Mouse (Mus musculus) lung, postnatal 0 days (tissue): ENCODE results near the gene Dnajc8. TPM values are rescaled to one million over a fixed set of nuclear protein-coding genes. Genes with fewer than 3 reads are reported as not detected.
A peak's percentile ranks its signal among the peaks of the same experiment; 100 is the strongest.

Experiments
- ATAC-seq: fragments of 200-750 bp; cut with Nextera tagmentation; 2 replicates; pipeline ENCODE4 v1.8.0; 2017; ENCODE audit warnings: moderate library complexity
- DNase-seq: peaks from one replicate; pipeline ENCODE4 v3.0.0-alpha.2; 2016; ENCODE audit warnings: low spot score
- H3K27ac ChIP-seq: fragments of 300-500 bp; sonication (generic); 2 replicates; pipeline ENCODE4 v1.5.1; 2014; ENCODE audit warnings: antibody characterized with exemption, mild to moderate bottlenecking, low read length, mixed read lengths
- H3K27me3 ChIP-seq: fragments of 300-500 bp; sonication (generic); replicated peaks from 2 replicates; pipeline ENCODE4 v1.6.1; 2014; ENCODE audit warnings: low read length, mixed read lengths; ENCODE audit not compliant: insufficient read depth
- H3K36me3 ChIP-seq: fragments of 300-500 bp; sonication (generic); 2 replicates; pipeline ENCODE4 v1.6.1; 2014; ENCODE audit warnings: low read length, mixed read lengths; ENCODE audit not compliant: insufficient read depth
- H3K4me1 ChIP-seq: fragments of 300-500 bp; sonication (generic); 2 replicates; pipeline ENCODE4 v1.6.1; 2014; ENCODE audit warnings: antibody characterized with exemption, low read depth, low read length, mixed read lengths; ENCODE audit not compliant: insufficient read depth
- H3K4me2 ChIP-seq: fragments of 300-500 bp; sonication (generic); replicated peaks from 2 replicates; pipeline ENCODE4 v1.6.1; 2014; ENCODE audit warnings: low read depth, mild to moderate bottlenecking, low read length, moderate library complexity, mixed read lengths
- H3K4me3 ChIP-seq: fragments of 300-500 bp; sonication (generic); 2 replicates; pipeline ENCODE4 v1.5.1; 2014; ENCODE audit warnings: low read depth, low read length
- H3K9ac ChIP-seq: fragments of 300-500 bp; sonication (generic); replicated peaks from 2 replicates; pipeline ENCODE4 v1.6.1; 2014; ENCODE audit warnings: low read depth, mild to moderate bottlenecking
- H3K9me3 ChIP-seq: fragments of 300-500 bp; sonication (generic); 2 replicates; pipeline ENCODE4 v1.6.1; 2016; ENCODE audit warnings: low read length, mixed read lengths
- CTCF ChIP-seq: IDR thresholded peaks from 2 replicates; pipeline ENCODE4 v1.5.1; 2016; ENCODE audit warnings: antibody characterized with exemption, mild to moderate bottlenecking
- EP300 ChIP-seq: IDR thresholded peaks from 2 replicates; pipeline ENCODE4 v1.6.1; 2016; ENCODE audit warnings: antibody characterized with exemption, mild to moderate bottlenecking, control low read depth
- WGBS: fragments of 180-500 bp; shearing (Covaris S2); extraction: QIAGEN DNeasy Blood & Tissue Kit; methylation state at CpG from one replicate; pipeline ENCODE4 v1.1.7; 2014; 5-methylcytosine and 5-hydroxymethylcytosine counted together
- polyA plus RNA-seq: library from polyadenylated mRNA; unstranded; fragments of >200 nt; fragmentation: Nextera tagmentation; extraction: Ambion mirVana; gene quantifications from 2 replicates; pipeline ENCODE4 v1.2.1, GENCODE M21; 2015

The Dnajc8 gene
- polyA plus RNA-seq: 157 and 182 TPM in 2 replicates

- peak; percentile 95 for DNase-seq
- H3K4me3 ChIP-seq: peak within 1 kb of the TSS; percentile 100
- WGBS: under 1% methylated on average over 59 of the region's 60 CpGs
- peak within 1 kb of the TSS; percentile 97 for H3K9ac ChIP-seq
- TF ChIP-seq CTCF: no peak
- no peak for TF ChIP-seq EP300
- peaks cover 6% of the 10 kb centered on the region; the same call in 1 of the 2 replicates for H3K4me1 ChIP-seq
- H3K4me2 ChIP-seq: peak within 1 kb of the TSS; percentile 63
- H3K27ac ChIP-seq: peak within 1 kb of the TSS; percentile 96
- peaks cover 10% of the 10 kb centered on the region; the same call in 1 of the 2 replicates for H3K36me3 ChIP-seq
- no peaks in the 10 kb centered on the region for H3K27me3 ChIP-seq
- H3K9me3 ChIP-seq: no peaks in the 10 kb centered on the region
- peak; percentile 85 for ATAC-seq
Measured at GRCm38 (mm10) chr4:132535406-132536121, at the start of gene Dnajc8. TSS of gene Dnajc8 (plus strand) at chr4:132535550.

GRCm38 (mm10) chr4:132488521-132488920, 46.8 kb upstream of the Dnajc8 start:
- Histone ChIP-seq H3K4me2 (no peak overlapping the region), H3K9me3 (no peaks in the 10 kb centered on the region), H3K4me3 (no peak overlapping the region), H3K27me3 (no peaks in the 10 kb centered on the region), H3K36me3 (peaks cover 3% of the 10 kb centered on the region; the same call in 1 of the 2 replicates), H3K27ac (peak overlapping the region; percentile 51; the same call in 1 of the 2 replicates), H3K9ac (no peak overlapping the region), H3K4me1 (no peaks in the 10 kb centered on the region)
- WGBS: 28% methylated on average over 3 of the region's 3 CpGs
- DNase-seq: peak; percentile 39
- peak; percentile 47 for ATAC-seq
- TF ChIP-seq CTCF: no peak
- no peak for TF ChIP-seq EP300

- no peaks in the 10 kb centered on the region for H3K9me3 ChIP-seq
- TF ChIP-seq CTCF: no peak
- no peak for TF ChIP-seq EP300
- peak; percentile 78 for ATAC-seq
- no peaks in the 10 kb centered on the region for H3K27me3 ChIP-seq
- H3K9ac ChIP-seq: no peak overlapping the region
- H3K4me3 ChIP-seq: no peak overlapping the region
- H3K27ac ChIP-seq: peak overlapping the region; percentile 51
- DNase-seq: peak; percentile 79
- no peak overlapping the region; the same call in 1 of the 2 replicates for H3K4me2 ChIP-seq
- WGBS: 50% methylated on average over 6 of the region's 6 CpGs
- peaks cover 3% of the 10 kb centered on the region; the same call in 1 of the 2 replicates for H3K36me3 ChIP-seq
- H3K4me1 ChIP-seq: no peaks in the 10 kb centered on the region
Measured at GRCm38 (mm10) chr4:132488976-132489375, 46.4 kb upstream of the Dnajc8 start.

- Histone ChIP-seq H3K4me3 (no peak overlapping the region), H3K9me3 (no peaks in the 10 kb centered on the region), H3K4me1 (no peaks in the 10 kb centered on the region), H3K27me3 (no peaks in the 10 kb centered on the region), H3K27ac (no peak overlapping the region), H3K36me3 (peaks cover 8% of the 10 kb centered on the region; the same call in 1 of the 2 replicates), H3K4me2 (no peak overlapping the region), H3K9ac (no peak overlapping the region)
- no peak for ATAC-seq
- no peak for TF ChIP-seq EP300
- TF ChIP-seq CTCF: no peak
- no peak for DNase-seq
- 88% methylated on average over 15 of the region's 15 CpGs for WGBS
Measured at GRCm38 (mm10) chr4:132490273-132491010, 44.9 kb upstream of the Dnajc8 start.

- Histone ChIP-seq H3K4me2 (no peak overlapping the region), H3K27ac (no peak overlapping the region), H3K4me3 (no peak overlapping the region), H3K9me3 (no peaks in the 10 kb centered on the region), H3K27me3 (no peaks in the 10 kb centered on the region), H3K36me3 (peaks cover 14% of the 10 kb centered on the region; the same call in 1 of the 2 replicates), H3K4me1 (no peaks in the 10 kb centered on the region), H3K9ac (no peak overlapping the region)
- ATAC-seq: no peak
- 87% methylated on average over 8 of the region's 8 CpGs for WGBS
- DNase-seq: no peak
- TF ChIP-seq EP300 (no peak), CTCF (no peak)
Measured at GRCm38 (mm10) chr4:132491057-132491456, 44.3 kb upstream of the Dnajc8 start.

- H3K4me1 ChIP-seq: no peaks in the 10 kb centered on the region
- no peak overlapping the region for H3K4me3 ChIP-seq
- no peaks in the 10 kb centered on the region for H3K27me3 ChIP-seq
- no peak overlapping the region for H3K4me2 ChIP-seq
- H3K9ac ChIP-seq: no peak overlapping the region
- no peaks in the 10 kb centered on the region for H3K9me3 ChIP-seq
- H3K27ac ChIP-seq: no peak overlapping the region
- peak; percentile 42 for ATAC-seq
- WGBS: 61% methylated on average over 6 of the region's 6 CpGs
- H3K36me3 ChIP-seq: peaks cover 19% of the 10 kb centered on the region
- DNase-seq: peak; percentile 54
- TF ChIP-seq CTCF: no peak
- TF ChIP-seq EP300: no peak
Measured at GRCm38 (mm10) chr4:132491748-132492147, 43.6 kb upstream of the Dnajc8 start.
